Mouse (Mus musculus) erythroblast, embryonic 14.5 days (primary cell): Measurements from ENCODE around the gene Ica1. TPM values are rescaled to one million over a fixed set of nuclear protein-coding genes. Genes with fewer than 3 reads are reported as not detected.

Source experiments
- H3K27me3 ChIP-seq: 2 replicates; pipeline ENCODE4 v1.6.1; 2012; ENCODE audit warnings: inconsistent platforms; ENCODE audit not compliant: control insufficient read depth
- H3K36me3 ChIP-seq: 2 replicates; pipeline ENCODE4 v1.6.1; 2012; ENCODE audit warnings: mild to moderate bottlenecking, inconsistent platforms; ENCODE audit not compliant: control insufficient read depth
- H3K4me1 ChIP-seq: 2 replicates; pipeline ENCODE4 v1.6.1; 2012; ENCODE audit warnings: inconsistent platforms; ENCODE audit not compliant: control insufficient read depth
- H3K4me3 ChIP-seq: replicated peaks from 2 replicates; pipeline ENCODE3; 2012; ENCODE audit warnings: moderate library complexity, mild to moderate bottlenecking, inconsistent platforms
- H3K9me3 ChIP-seq: 2 replicates; pipeline ENCODE4 v1.6.1; 2012; ENCODE audit warnings: low read length, inconsistent platforms, mixed read lengths; ENCODE audit not compliant: control insufficient read depth
- GATA1 ChIP-seq: IDR thresholded peaks from 2 replicates; pipeline ENCODE4 v1.6.1; 2012; ENCODE audit warnings: low read length, inconsistent platforms, mixed read lengths
- TAL1 ChIP-seq: IDR thresholded peaks from 3 replicates; pipeline ENCODE4 v1.6.1; 2012; ENCODE audit warnings: low read length, inconsistent platforms, mixed read lengths
- polyA plus RNA-seq: library from polyadenylated mRNA; stranded (reverse); fragments of >175 nt; gene quantifications from 2 replicates; pipeline ENCODE4 v1.2.3, GENCODE M21; 2012

Ica1 gene
- polyA plus RNA-seq, 1 experiment = 0.15 TPM

DNA sequence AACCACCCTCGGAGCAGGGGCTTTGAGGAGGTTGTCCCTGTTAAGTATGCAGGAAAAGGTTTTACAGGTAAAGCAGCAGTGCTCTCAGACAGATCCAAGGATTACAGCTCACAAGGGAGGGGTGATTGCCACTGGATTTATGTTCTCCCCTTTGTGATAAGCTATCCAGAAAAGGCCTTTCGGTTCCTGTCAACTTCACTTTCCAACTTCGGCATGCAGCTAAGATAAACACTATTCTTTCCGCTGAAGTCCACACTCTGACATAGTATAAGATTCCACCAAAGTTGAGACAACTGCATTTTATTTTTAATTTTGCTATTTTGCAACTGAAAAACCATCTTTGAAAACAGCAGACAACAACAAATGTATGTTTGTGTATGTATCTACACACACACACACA is 119.9 kb downstream of the Ica1 start:
- no peaks in the 10 kb centered on the region for H3K27me3 ChIP-seq
- no peaks in the 10 kb centered on the region for H3K9me3 ChIP-seq
- H3K4me3 ChIP-seq = no peak overlapping the region
- TF ChIP-seq GATA1 (no peak), TAL1 (no peak)
- no peaks in the 10 kb centered on the region for H3K4me1 ChIP-seq
- no peaks in the 10 kb centered on the region for H3K36me3 ChIP-seq

DNA sequence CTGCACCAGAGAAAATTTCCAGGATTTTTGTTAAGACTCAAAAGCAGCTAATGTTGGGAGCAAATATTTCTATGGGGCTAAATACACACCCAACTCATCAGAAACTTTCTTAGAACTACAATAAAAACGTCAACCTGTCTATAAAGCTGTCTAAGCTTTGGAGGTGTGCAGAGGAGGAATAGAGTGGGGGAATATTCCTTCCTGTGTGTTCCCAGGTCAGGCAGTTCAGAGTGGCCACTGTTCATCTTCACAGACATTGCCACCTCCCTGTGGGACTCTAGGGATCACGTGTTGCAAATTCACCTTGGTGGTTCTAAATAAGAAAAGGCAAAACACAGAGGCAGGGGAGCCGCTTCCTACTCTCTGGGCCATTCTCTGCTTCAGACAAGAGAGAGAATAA is 120.8 kb downstream of the Ica1 start:
- Histone ChIP-seq H3K27me3 (no peaks in the 10 kb centered on the region), H3K9me3 (no peaks in the 10 kb centered on the region), H3K4me3 (no peak overlapping the region), H3K36me3 (no peaks in the 10 kb centered on the region), H3K4me1 (no peaks in the 10 kb centered on the region)
- TF ChIP-seq TAL1 = no peak
- no peak for TF ChIP-seq GATA1

DNA sequence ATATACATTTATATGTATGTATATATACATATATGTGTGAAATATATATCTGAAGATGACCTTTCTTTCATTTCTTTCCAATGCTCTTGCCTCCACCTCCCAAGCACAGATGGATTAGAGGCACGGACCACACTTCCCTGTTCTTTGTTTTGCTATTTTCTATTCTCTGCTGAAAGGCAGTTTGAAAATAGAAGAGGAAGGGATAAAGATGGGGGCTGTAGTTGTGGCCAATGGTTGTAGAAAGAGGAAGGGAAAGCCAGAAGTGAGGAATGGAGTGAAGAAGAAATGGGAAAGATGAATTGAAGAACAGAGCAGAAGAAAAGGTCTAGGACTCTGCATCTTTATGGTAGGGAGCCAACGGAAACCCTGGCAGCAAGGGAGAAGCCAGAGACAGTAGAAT is 122.8 kb downstream of the Ica1 start:
- no peaks in the 10 kb centered on the region for H3K4me1 ChIP-seq
- H3K9me3 ChIP-seq = no peaks in the 10 kb centered on the region
- no peaks in the 10 kb centered on the region for H3K27me3 ChIP-seq
- H3K36me3 ChIP-seq = no peaks in the 10 kb centered on the region
- no peak overlapping the region for H3K4me3 ChIP-seq
- TF ChIP-seq TAL1 (no peak), GATA1 (no peak)

DNA sequence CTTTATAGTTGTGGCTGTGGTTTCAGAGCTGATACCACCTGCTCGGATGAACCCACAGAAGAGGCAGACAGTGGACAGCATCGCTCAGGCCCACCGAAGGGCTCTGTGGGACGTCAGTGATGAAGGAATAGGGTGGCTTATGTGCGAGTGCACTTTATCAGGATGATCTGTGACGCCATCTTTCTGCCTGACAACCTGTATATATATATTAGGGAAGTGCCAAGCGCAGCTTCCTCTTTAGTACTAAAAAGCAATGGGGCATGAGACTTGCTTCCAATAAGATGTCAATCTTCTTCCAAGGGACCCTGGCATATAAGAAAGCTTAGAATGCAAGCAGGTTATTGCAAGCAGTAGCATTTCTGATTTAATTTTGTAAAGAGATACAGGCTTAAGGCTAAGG is 127.9 kb downstream of the Ica1 start:
- Histone ChIP-seq H3K4me3 (no peak overlapping the region), H3K4me1 (peaks cover 38% of the 10 kb centered on the region), H3K36me3 (no peaks in the 10 kb centered on the region), H3K27me3 (no peaks in the 10 kb centered on the region), H3K9me3 (no peaks in the 10 kb centered on the region)
- TF ChIP-seq TAL1 = no peak
- no peak for TF ChIP-seq GATA1

DNA sequence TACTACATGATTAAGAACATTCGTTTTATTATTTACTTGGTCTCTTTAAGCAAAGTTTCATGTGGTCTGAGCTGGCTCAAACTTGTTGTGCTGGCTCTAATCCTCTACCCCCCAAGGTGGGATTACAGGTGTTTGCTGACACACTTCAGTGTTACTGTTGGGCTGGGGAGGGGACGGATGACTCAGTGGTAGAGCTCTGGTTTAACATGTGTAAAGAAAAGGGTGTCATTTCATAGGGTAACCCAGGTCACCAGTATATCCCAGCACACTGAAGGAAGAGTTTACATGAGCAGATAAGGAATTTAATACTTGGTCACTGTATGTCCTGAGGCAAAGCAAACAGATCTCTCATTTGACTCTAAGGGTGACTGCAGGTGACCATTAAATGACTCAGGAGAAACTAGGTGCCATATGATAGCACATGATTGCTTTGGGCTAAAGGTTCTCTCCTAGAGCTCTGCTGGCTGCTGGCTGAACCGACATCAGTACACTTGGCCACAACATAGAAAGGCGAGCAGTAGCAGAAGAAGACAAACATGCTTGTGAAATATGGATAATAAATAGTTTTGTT is 128.9 kb downstream of the Ica1 start:
- H3K36me3 ChIP-seq = no peaks in the 10 kb centered on the region
- TF ChIP-seq GATA1 (no peak), TAL1 (no peak)
- H3K9me3 ChIP-seq = no peaks in the 10 kb centered on the region
- no peaks in the 10 kb centered on the region for H3K27me3 ChIP-seq
- H3K4me3 ChIP-seq = no peak overlapping the region
- H3K4me1 ChIP-seq = peaks cover 44% of the 10 kb centered on the region

DNA sequence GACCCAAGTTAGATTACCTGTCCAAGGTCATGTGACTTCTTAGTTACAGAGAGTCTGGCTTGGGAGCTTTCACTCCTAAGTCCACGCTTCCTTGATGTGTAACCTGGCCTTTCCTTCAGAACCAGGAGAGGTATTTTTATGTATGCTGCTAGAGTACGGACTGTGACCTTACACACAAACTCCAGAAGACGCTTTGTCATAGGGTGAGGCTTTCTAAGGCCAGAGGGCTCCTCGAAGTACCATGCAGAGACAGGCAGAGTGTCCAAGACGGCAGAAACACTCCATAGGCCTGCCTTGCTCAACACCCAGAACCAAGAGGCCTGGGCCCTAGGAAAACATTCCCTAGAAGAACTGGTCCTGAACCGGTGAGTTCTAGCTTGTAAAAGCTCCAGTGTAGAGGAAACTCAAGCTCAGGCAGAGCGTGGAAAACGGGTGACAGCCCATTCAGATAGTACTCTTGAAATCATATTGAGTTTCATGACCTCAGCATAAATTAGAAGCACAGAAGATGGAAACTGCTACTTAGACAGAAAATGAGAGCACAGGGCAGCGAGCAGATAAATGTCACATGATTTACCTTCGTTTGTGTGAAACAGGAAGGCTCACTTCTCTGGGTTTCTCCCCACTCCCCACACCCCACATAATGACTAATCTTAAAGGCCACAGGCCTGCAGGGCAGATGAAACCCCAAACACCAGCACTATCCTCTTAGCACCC is 129.9 kb downstream of the Ica1 start:
- H3K36me3 ChIP-seq = no peaks in the 10 kb centered on the region
- no peak for TF ChIP-seq TAL1
- no peak for TF ChIP-seq GATA1
- peak overlapping the region; percentile 1 for H3K4me3 ChIP-seq
- H3K27me3 ChIP-seq = no peaks in the 10 kb centered on the region
- H3K4me1 ChIP-seq = peaks cover 44% of the 10 kb centered on the region
- H3K9me3 ChIP-seq = no peaks in the 10 kb centered on the region

DNA sequence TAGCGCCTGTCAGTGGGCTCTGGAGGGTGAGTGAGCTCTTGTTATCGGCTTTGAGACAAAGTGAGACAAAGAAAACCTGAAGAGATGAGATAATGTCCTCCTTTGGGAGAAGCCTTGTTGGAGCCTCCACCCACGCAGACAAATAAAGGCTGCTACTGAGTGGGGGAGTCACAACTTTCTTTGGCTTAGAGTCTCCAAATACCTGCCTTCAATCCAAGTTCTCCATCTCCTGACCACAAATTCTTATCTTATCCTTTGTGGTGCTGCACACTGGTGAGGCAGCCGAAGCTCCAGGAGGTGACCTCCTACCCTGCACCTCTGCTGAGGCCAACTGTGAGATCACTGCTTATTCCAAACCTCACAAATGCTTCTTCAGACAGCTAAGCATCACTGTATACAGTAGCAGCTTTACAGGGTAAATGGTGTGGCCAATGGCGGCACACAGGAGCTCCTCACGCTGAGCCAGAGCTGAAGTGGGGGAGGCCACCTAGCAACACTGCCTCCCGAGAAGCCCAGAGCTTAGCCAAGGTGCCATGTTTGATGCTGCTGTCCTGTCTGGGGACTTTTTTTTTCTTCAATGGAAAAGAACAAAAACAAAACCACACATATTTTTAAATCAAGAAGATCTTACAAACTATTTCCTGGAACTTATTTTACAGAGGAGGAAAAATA is 130.6 kb downstream of the Ica1 start:
- Histone ChIP-seq H3K9me3 (no peaks in the 10 kb centered on the region), H3K4me1 (peaks cover 44% of the 10 kb centered on the region), H3K27me3 (no peaks in the 10 kb centered on the region), H3K4me3 (no peak overlapping the region), H3K36me3 (no peaks in the 10 kb centered on the region)
- TF ChIP-seq TAL1 (no peak), GATA1 (no peak)

DNA sequence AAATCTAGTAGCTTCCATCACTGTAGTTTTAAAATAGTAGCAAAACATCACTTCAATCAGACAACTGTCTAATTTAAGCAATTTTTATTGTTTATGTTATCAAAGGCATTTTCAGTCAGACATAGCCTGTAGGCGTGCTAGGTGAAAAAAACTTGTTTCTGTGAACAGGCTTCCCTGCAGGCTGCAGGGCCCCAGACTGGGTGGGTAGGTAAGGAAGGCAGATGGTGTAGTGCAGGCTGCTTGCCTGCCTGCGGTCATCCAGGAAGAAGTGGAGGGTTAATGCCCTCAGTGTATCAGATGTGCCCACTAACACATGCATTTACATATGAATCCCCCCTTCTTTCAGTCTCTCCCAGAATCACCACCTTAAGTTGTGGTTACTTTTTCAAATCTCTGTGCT is 132.6 kb downstream of the Ica1 start:
- TF ChIP-seq TAL1 (no peak), GATA1 (no peak)
- H3K4me1 ChIP-seq = peaks cover 46% of the 10 kb centered on the region
- no peaks in the 10 kb centered on the region for H3K36me3 ChIP-seq
- H3K27me3 ChIP-seq = no peaks in the 10 kb centered on the region
- H3K4me3 ChIP-seq = no peak overlapping the region
- no peaks in the 10 kb centered on the region for H3K9me3 ChIP-seq

DNA sequence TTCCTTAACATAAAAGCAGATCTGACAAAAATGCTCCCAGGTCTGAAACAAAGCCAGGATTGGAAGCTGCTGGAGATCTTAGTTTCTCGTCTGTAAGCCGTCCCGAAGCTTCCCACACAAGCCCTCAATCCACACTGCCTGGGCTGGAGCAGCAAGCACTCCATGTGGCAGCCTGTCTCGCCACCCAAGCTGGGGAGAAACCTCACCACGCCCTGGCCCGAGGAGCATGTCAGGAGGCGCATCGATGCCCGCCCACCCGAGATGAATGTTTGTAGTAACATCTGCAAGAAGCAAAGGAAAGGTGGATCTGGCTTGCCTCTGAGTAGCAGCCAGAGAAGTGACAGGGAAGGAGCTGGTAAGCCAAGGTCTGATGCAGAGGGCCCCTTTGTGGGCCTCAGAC is 133.6 kb downstream of the Ica1 start:
- TF ChIP-seq GATA1 (no peak), TAL1 (no peak)
- Histone ChIP-seq H3K27me3 (no peaks in the 10 kb centered on the region), H3K9me3 (no peaks in the 10 kb centered on the region), H3K4me3 (no peak overlapping the region), H3K4me1 (peaks cover 44% of the 10 kb centered on the region), H3K36me3 (no peaks in the 10 kb centered on the region)

DNA sequence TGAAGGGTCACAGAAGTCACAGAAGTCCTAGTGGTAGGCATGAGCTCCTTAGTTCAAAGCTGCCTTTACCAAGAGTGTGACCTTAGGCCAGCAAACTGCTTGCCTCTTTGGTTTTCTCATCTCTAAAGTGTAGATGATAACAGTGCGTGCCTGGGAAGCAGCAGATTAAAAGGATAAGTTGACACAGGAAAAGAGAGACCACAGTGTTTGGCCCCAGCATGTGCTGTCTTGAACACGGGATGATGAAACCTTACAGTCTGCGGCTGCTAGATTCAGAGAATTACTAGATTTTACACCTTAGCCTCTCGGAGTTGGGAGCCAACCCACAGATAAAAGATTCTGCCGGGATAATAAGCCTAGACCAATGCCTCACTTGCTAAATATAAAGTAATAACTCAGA is 137.4 kb downstream of the Ica1 start:
- Histone ChIP-seq H3K36me3 (no peaks in the 10 kb centered on the region), H3K4me3 (no peak overlapping the region), H3K27me3 (no peaks in the 10 kb centered on the region), H3K9me3 (no peaks in the 10 kb centered on the region), H3K4me1 (peaks cover 10% of the 10 kb centered on the region)
- TF ChIP-seq TAL1 (no peak), GATA1 (no peak)
